Mouse (Mus musculus): ENCODE measurements at regions not wholly inside any gene's neighbourhood (a gene's known extent, or its start where the extent isn't known, plus 50 kb on each side); places are given as distances from the start of the nearest gene placed in this dataset.

GRCm38 (mm10) chr10:87639339-87639738 is 117.7 kb downstream of the Pah start:
- DNase-seq (ENCODE audit: low spot score) = no peak

GRCm38 (mm10) chr10:87649091-87649490 is 127.5 kb downstream of the Pah start:
- DNase-seq (ENCODE audit: low spot score) = no peak

- DNase-seq (ENCODE audit: low spot score) = no peak
Observed at GRCm38 (mm10) chr10:87652139-87652740, 130.6 kb downstream of the Pah start.

GRCm38 (mm10) chr10:87654112-87654511 is 132.5 kb downstream of the Pah start:
- DNase-seq (ENCODE audit: low spot score) = no peak

- no peak for DNase-seq (ENCODE audit: low spot score)
Observed at GRCm38 (mm10) chr10:87666020-87666718, 144.6 kb downstream of the Pah start.

GRCm38 (mm10) chr10:87666719-87667387 is 145.3 kb downstream of the Pah start:
- DNase-seq (ENCODE audit: low spot score) = no peak

- DNase-seq (ENCODE audit: low spot score) = peak; percentile 9
Observed at GRCm38 (mm10) chr10:87667651-87668140, 146.1 kb downstream of the Pah start.

- no peak for DNase-seq (ENCODE audit: low spot score)
Observed at GRCm38 (mm10) chr10:87674740-87675420, 153.3 kb downstream of the Pah start.

GRCm38 (mm10) chr10:87676041-87676672 is 154.6 kb downstream of the Pah start:
- DNase-seq (ENCODE audit: low spot score) = no peak

- no peak for DNase-seq (ENCODE audit: low spot score)
Observed at GRCm38 (mm10) chr10:87678984-87679383, 157.4 kb downstream of the Pah start.

- DNase-seq (ENCODE audit: low spot score) = no peak
Observed at GRCm38 (mm10) chr10:87686311-87686710, 164.7 kb downstream of the Pah start.

- no peak for DNase-seq (ENCODE audit: low spot score)
Observed at GRCm38 (mm10) chr10:87686785-87687184, 165.2 kb downstream of the Pah start.

GRCm38 (mm10) chr10:87687844-87688243 is 166.2 kb downstream of the Pah start:
- DNase-seq (ENCODE audit: low spot score) = no peak

GRCm38 (mm10) chr10:87690831-87691230 is 167.2 kb upstream of the Igf1 start:
- DNase-seq (ENCODE audit: low spot score) = no peak

- no peak for DNase-seq (ENCODE audit: low spot score)
Observed at GRCm38 (mm10) chr10:87696485-87696884, 161.6 kb upstream of the Igf1 start.

GRCm38 (mm10) chr10:87711209-87711608 is 146.9 kb upstream of the Igf1 start:
- DNase-seq (ENCODE audit: low spot score) = no peak

GRCm38 (mm10) chr10:87711798-87712197 is 146.3 kb upstream of the Igf1 start:
- peak; percentile 77 for DNase-seq (ENCODE audit: low spot score)

- DNase-seq (ENCODE audit: low spot score) = no peak
Observed at GRCm38 (mm10) chr10:87715874-87716600, 142.0 kb upstream of the Igf1 start.

GRCm38 (mm10) chr10:87717156-87717555 is 140.9 kb upstream of the Igf1 start:
- no peak for DNase-seq (ENCODE audit: low spot score)

GRCm38 (mm10) chr10:87718491-87718890 is 139.6 kb upstream of the Igf1 start:
- no peak for DNase-seq (ENCODE audit: low spot score)

- no peak for DNase-seq (ENCODE audit: low spot score)
Observed at GRCm38 (mm10) chr10:87719978-87720377, 138.1 kb upstream of the Igf1 start.
